Mouse (Mus musculus): ENCODE measurements around the gene 2300009A05Rik.

2300009A05Rik gene

DNA sequence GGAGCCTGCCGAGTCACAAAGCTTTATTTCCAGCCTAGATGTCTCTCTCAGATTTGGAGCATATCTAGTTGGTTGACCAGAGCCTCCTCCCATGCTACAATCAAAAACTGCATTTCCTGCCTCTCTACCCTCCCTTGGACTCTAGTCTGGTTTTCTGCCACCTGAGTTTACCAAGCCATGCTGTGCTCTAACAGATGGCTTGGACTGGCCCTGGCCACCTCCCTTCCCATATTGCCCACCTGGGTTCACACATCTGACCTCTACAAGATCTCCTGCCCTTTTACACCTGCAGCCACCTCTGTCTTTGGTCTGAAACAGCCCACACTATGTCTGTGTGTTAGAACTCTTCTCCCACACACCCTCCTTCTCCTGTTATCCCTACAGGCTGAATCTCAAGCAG lies 50.9 kb downstream of the 2300009A05Rik start:
- DNase-seq (ENCODE audit: low spot score in 2 of 2), result no peak

GRCm38 (mm10) chr9:63346029-63346428 lies 53.0 kb downstream of the 2300009A05Rik start:
- no peak for DNase-seq (ENCODE audit: low spot score in 2 of 2)

Measured in frontal cortex, postnatal 36 days (tissue).